Mouse (Mus musculus) cortical plate, adult 2 months (tissue): ENCODE results near the gene C7.

ENCODE experiments used
- CTCF ChIP-seq: fragments of 200-500 bp; IDR thresholded peaks from 2 replicates; pipeline ENCODE4 v1.5.1; 2011; ENCODE audit warnings: mild to moderate bottlenecking, control low read depth, low read length; ENCODE audit not compliant: insufficient read depth; ENCODE audit errors: extremely low read depth
- POLR2A ChIP-seq: fragments of 200-500 bp; IDR thresholded peaks from 2 replicates; pipeline ENCODE4 v1.6.1; 2011; ENCODE audit warnings: mild to moderate bottlenecking, low read length, control low read depth; ENCODE audit not compliant: insufficient read depth; ENCODE audit errors: extremely low read depth

DNA sequence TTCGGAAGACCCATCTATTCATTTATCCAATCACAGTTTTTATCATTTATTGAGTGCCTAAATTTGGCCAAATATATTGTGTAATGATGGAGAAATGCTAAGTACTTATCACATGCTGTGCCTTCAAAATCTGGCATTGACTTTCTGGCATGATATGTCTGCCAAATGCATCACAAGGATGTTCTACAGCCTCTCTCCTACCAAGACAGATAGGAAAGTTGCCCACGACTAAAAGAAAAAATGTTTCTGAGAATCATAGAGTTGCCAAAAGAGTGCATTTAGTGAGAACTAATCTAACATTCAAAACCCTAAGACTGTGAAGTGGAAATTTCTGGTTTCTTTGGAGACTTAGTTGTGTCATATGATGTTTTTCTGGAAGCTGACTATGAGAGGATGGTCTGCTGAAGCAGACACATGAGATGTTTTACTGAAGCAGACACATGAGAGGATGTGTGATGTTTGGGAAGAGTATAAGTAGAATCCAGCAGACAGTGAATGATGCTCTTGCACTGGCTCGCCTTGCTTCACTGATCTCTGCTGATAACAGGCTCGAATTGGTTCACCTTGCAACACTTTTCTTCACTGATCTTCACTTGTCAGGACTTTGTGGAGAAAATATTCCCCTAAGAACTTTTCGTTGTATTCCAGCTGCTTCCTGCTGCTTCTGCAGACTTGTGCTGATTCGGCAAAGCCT is 59.9 kb downstream of the C7 start:
- TF ChIP-seq CTCF (no peak), POLR2A (no peak)
